Mouse (Mus musculus): ENCODE results near the gene Pla2g4a.

DNA sequence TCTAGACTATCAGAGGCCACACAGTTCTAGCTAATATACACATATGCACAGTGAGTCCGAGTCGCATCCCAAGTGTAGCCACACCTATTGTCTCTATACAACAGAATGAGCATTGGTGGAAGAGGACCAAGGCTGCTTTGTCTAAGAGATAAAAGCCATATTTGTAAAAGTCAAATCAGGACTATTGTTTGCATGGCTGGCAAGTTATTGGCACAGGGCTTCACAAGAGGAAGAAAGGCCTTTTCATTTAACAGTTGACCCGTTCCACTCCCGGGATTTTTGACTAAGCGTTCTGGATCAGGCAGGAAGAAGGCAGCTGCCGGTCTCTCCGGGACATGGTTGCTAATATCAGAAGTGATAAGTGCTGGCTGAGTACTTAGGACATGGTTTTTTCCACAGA is 41.8 kb downstream of the Pla2g4a start:
- TF ChIP-seq EP300 (IDR thresholded peaks at IDR 0.05; ENCODE audit: low read depth) (no peak), CTCF (IDR thresholded peaks at IDR 0.05; ENCODE audit: low read depth) (no peak)
